Mouse (Mus musculus) brain, embryonic 14.5 days (tissue): ENCODE measurements around the gene Med17.

ENCODE experiments used
- CTCF ChIP-seq: fragments of 200-500 bp; IDR thresholded peaks from 2 replicates; pipeline ENCODE4 v1.5.1; 2012; ENCODE audit warnings: inconsistent platforms, mild to moderate bottlenecking, moderate library complexity, borderline replicate concordance; ENCODE audit not compliant: insufficient read depth, insufficient read length; ENCODE audit errors: extremely low read depth
- POLR2A ChIP-seq: fragments of 200-500 bp; IDR thresholded peaks from 2 replicates; pipeline ENCODE4 v1.6.1; 2012; ENCODE audit warnings: mild to moderate bottlenecking, inconsistent platforms, borderline replicate concordance; ENCODE audit not compliant: poor library complexity, insufficient read depth, insufficient read length, severe bottlenecking; ENCODE audit errors: extremely low read depth

- TF ChIP-seq POLR2A = no peak
- TF ChIP-seq CTCF = no peak
These were observed 37.6 kb downstream of the Med17 start for GRCm38 (mm10) chr9:15242130-15242529.
